Comparison of ENCODE assay signal across 36 mouse cellular contexts in genomic region chr2:151623776-151624175, GRCm38 (mm10). TPM values are rescaled to one million over a fixed set of nuclear protein-coding genes. Genes with fewer than 3 reads are reported as not detected.
A peak's percentile ranks its signal among the peaks of the same experiment; 100 is the strongest.
DNase-seq lines count a peak whose midpoint lies in the region; ATAC-seq lines count a peak whose summit lies in the region.
"Had no signal": no experiment of that assay in that cellular context is flagged by ENCODE, and none has a peak within 500 bp of the region (broad histone marks: within the 10 kb centered on the region; RNA-seq: fewer than 3 reads in every experiment).

No protein-coding gene starts in this region.

- H3K4me1 ChIP-seq in intestine, embryonic 14.5 days (replicated peaks; ENCODE audit: control insufficient read depth, insufficient read depth, low read length), result 0 out of 2 replicates have a peak, but pooled peaks cover 4% of the 10 kb centered on the region
- H3K4me1 ChIP-seq in intestine, embryonic 16.5 days (ENCODE audit: control insufficient read depth, insufficient read depth, low read length), result peaks cover 4% of the 10 kb centered on the region; the same call in 1 of the 2 replicates
- H3K4me1 ChIP-seq: embryonic facial prominence, embryonic 12.5 days; limb, embryonic 10.5 days; limb, embryonic 15.5 days; liver, embryonic 13.5 days; midbrain, embryonic 13.5 days had no signal

- H3K4me3 ChIP-seq in intestine, embryonic 14.5 days (ENCODE audit: low read depth, low read length), result no peak overlapping the region
- H3K4me3 ChIP-seq in intestine, embryonic 16.5 days (ENCODE audit: low read length), result no peak overlapping the region
- H3K4me3 ChIP-seq: embryonic facial prominence, embryonic 12.5 days; left cerebral cortex, adult 2 months; limb, embryonic 10.5 days; limb, embryonic 15.5 days; liver, embryonic 13.5 days; midbrain, embryonic 13.5 days; neural tube, embryonic 13.5 days had no signal

- H3K36me3 ChIP-seq in intestine, embryonic 14.5 days (ENCODE audit: control insufficient read depth, insufficient read depth, low read length), result no peaks in the 10 kb centered on the region
- H3K36me3 ChIP-seq in intestine, embryonic 16.5 days (ENCODE audit: control insufficient read depth, insufficient read depth, low read length), result no peaks in the 10 kb centered on the region
- H3K36me3 ChIP-seq: embryonic facial prominence, embryonic 12.5 days; G1E; limb, embryonic 10.5 days; limb, embryonic 15.5 days; liver, embryonic 13.5 days; midbrain, embryonic 13.5 days had no signal

- H3K4me2 ChIP-seq in intestine, embryonic 14.5 days (ENCODE audit: low read length), result no peak overlapping the region
- no peak overlapping the region for H3K4me2 ChIP-seq in intestine, embryonic 16.5 days (ENCODE audit: low read depth, low read length)
- H3K4me2 ChIP-seq: embryonic facial prominence, embryonic 12.5 days; hindbrain, embryonic 14.5 days; limb, embryonic 15.5 days; liver, embryonic 13.5 days; midbrain, embryonic 13.5 days; neural tube, embryonic 13.5 days had no signal

- no peak for ATAC-seq in frontal cortex, adult (ENCODE audit: low TSS enrichment)
- ATAC-seq in intestine, embryonic 14.5 days (replicated peaks; ENCODE audit: low FRiP score, low TSS enrichment, low read depth), result no peak
- no peak for ATAC-seq in intestine, embryonic 16.5 days
- ATAC-seq: forebrain, embryonic 14.5 days; inflammation-experienced regulatory T-cells, adult 6 months; lung, postnatal 0 days; midbrain, embryonic 13.5 days had no signal

- no peak overlapping the region for H3K27ac ChIP-seq in intestine, embryonic 14.5 days (ENCODE audit: low read depth)
- H3K27ac ChIP-seq in intestine, embryonic 16.5 days (ENCODE audit: low read length), result no peak overlapping the region
- H3K27ac ChIP-seq: embryonic facial prominence, embryonic 12.5 days; hindbrain, embryonic 14.5 days; kidney, postnatal 0 days; limb, embryonic 10.5 days; limb, embryonic 15.5 days; liver, embryonic 13.5 days; macrophage; midbrain, embryonic 13.5 days; neural tube, embryonic 13.5 days had no signal

- no peak overlapping the region for H3K9ac ChIP-seq in intestine, embryonic 14.5 days (ENCODE audit: low read length)
- H3K9ac ChIP-seq in intestine, embryonic 16.5 days (ENCODE audit: low read depth, low read length), result no peak overlapping the region
- H3K9ac ChIP-seq: embryonic facial prominence, embryonic 12.5 days; hindbrain, embryonic 14.5 days; limb, embryonic 15.5 days; liver, embryonic 13.5 days; midbrain, embryonic 13.5 days; neural tube, embryonic 13.5 days had no signal

- DNase-seq in frontal cortex, postnatal 10 days (ENCODE audit: low spot score in 2 of 2), result peak; percentile 2 to 3
- DNase-seq in intestine, embryonic 14.5 days (ENCODE audit: low spot score), result peak; percentile 46
- DNase-seq in left cerebral cortex, adult 8-10 months (ENCODE audit: low spot score in 2 of 2), result peak; percentile 1 to 5
- no peak for DNase-seq in left cerebral cortex, adult 18-20 months (ENCODE audit: low spot score in 2 of 2)
- peak; percentile 52 for DNase-seq in 3T3-L1 (ENCODE audit: low read depth, low spot score)
- DNase-seq in kidney, adult 8-10 months, result no peak
- DNase-seq: adrenal gland, postnatal 14 days; cerebellum, adult 11-12 months; cerebellum, adult 9-11 months; embryo, embryonic 11 days; gastrocnemius, postnatal 10 days; heart, postnatal 36 days; kidney, adult 2 months; kidney, postnatal 4 days; liver, embryonic 13.5 days; lung, adult 18-20 months; retina, postnatal 1 day had no signal

- no peaks in the 10 kb centered on the region for H3K27me3 ChIP-seq in intestine, embryonic 14.5 days (replicated peaks; ENCODE audit: control insufficient read depth, insufficient read depth, low read length)
- no peaks in the 10 kb centered on the region for H3K27me3 ChIP-seq in intestine, embryonic 16.5 days (replicated peaks; ENCODE audit: control insufficient read depth, insufficient read depth, low read length)
- H3K27me3 ChIP-seq: embryonic facial prominence, embryonic 12.5 days; limb, embryonic 15.5 days; liver, embryonic 13.5 days; midbrain, embryonic 13.5 days; neural tube, embryonic 13.5 days had no signal

- 42% methylated on average over 3 of the region's 3 CpGs for WGBS in intestine, embryonic 14.5 days
- WGBS in intestine, embryonic 16.5 days, result 53% methylated on average over 3 of the region's 3 CpGs

- no peaks in the 10 kb centered on the region for H3K9me3 ChIP-seq in intestine, embryonic 14.5 days (ENCODE audit: control insufficient read depth, low read length)
- no peaks in the 10 kb centered on the region for H3K9me3 ChIP-seq in intestine, embryonic 16.5 days (ENCODE audit: control insufficient read depth, low read length)
- H3K9me3 ChIP-seq: embryonic facial prominence, embryonic 12.5 days; G1E; limb, embryonic 10.5 days; limb, embryonic 15.5 days; liver, embryonic 13.5 days; midbrain, embryonic 13.5 days; neural tube, embryonic 13.5 days had no signal

RNA-seq across cellular contexts. Expression of gene Snph, which starts 8.6 kb away (rescaled TPM):
- 2.4 and 2.8 TPM in 2 replicates for polyA plus RNA-seq in intestine, embryonic 14.5 days (2014; fragmentation: Nextera tagmentation; extraction: Ambion mirVana)
- 1.8 and 2.0 TPM in 2 replicates for polyA plus RNA-seq in intestine, embryonic 16.5 days (2015; fragmentation: Nextera tagmentation; extraction: Ambion mirVana)
- total RNA-seq in left cerebral cortex, adult 8-10 months (2022), result 100 to 1,000 TPM; 275 to 336 (median 309) TPM
- 100 to 1,000 TPM; 311 to 313 TPM for total RNA-seq in left cerebral cortex, adult 18-20 months (2021)
- total RNA-seq: megakaryocyte-erythroid progenitor cell, adult 5-6 weeks had no signal
- polyA plus RNA-seq: G1E; inflammation-experienced regulatory T-cells, adult 6 months; liver, embryonic 13.5 days; macrophage had no signal

RNA-seq across cellular contexts. Expression of gene Rad21l, which starts 44.6 kb away (rescaled TPM):
- polyA plus RNA-seq in intestine, embryonic 14.5 days (2014; fragmentation: Nextera tagmentation; extraction: Ambion mirVana), result not detected in 2 replicates
- not detected in 2 replicates for polyA plus RNA-seq in intestine, embryonic 16.5 days (2015; fragmentation: Nextera tagmentation; extraction: Ambion mirVana)
- total RNA-seq in left cerebral cortex, adult 8-10 months (2022), result 1 to 10 TPM; 1.8 to 2.5 (median 2.1) TPM
- total RNA-seq in left cerebral cortex, adult 18-20 months (2021), result 1 to 10 TPM in 1 of 2 experiments, under 1 TPM in 1; 0.93 to 1.7 TPM
- total RNA-seq: adrenal gland, postnatal 14 days; G1E; gastrocnemius, postnatal 10 days; heart, postnatal 36 days; megakaryocyte-erythroid progenitor cell, adult 5-6 weeks had no signal
- polyA plus RNA-seq: embryonic facial prominence, embryonic 12.5 days; forebrain, embryonic 14.5 days; G1E; gonadal fat pad, adult 2 months; heart, embryonic 16.5 days; inflammation-experienced regulatory T-cells, adult 6 months; kidney, adult 2 months; kidney, postnatal 0 days; limb, embryonic 10.5 days; limb, embryonic 15.5 days; liver, embryonic 13.5 days; lung, postnatal 0 days; macrophage; midbrain, embryonic 13.5 days; urinary bladder, adult 2 months had no signal

RNA-seq across cellular contexts. Expression of gene Sdcbp2, which starts 51.4 kb away (rescaled TPM):
- 9.5 and 10.3 TPM in 2 replicates for polyA plus RNA-seq in intestine, embryonic 14.5 days (2014; fragmentation: Nextera tagmentation; extraction: Ambion mirVana)
- 23.2 and 24.3 TPM in 2 replicates for polyA plus RNA-seq in intestine, embryonic 16.5 days (2015; fragmentation: Nextera tagmentation; extraction: Ambion mirVana)
- total RNA-seq in left cerebral cortex, adult 8-10 months (2022), result 1 to 10 TPM; 1.3 to 3.2 (median 2.4) TPM
- 1 to 10 TPM; 1.1 to 1.7 TPM for total RNA-seq in left cerebral cortex, adult 18-20 months (2021)
- total RNA-seq: G1E; megakaryocyte-erythroid progenitor cell, adult 5-6 weeks had no signal
- polyA plus RNA-seq: macrophage had no signal

Comparison
In these comparisons a context has a peak if more than half of its experiments do, and no peak if none do; other contexts are left out.
1. DNase-seq: peak in frontal cortex, postnatal 10 days (2 of 2), intestine, embryonic 14.5 days (single experiment), left cerebral cortex, adult 8-10 months (2 of 2) and 3T3-L1 (single experiment); none in left cerebral cortex, adult 18-20 months (0 of 2) and kidney, adult 8-10 months (0 of 2).